Mouse (Mus musculus) embryonic fibroblast, embryonic 13.5 days (primary cell): ENCODE measurements at regions not wholly inside any gene's neighbourhood (a gene's known extent, or its start where the extent isn't known, plus 50 kb on each side); places are given as distances from the start of the nearest gene placed in this dataset.
"Not testable (repeated sequence)": the region's sequence is repeated elsewhere in the genome, so short reads cannot be mapped to it uniquely, and the experiment has no call there.

ENCODE experiments used
- H3K27ac ChIP-seq: 2 replicates; pipeline ENCODE4 v1.5.1; 2012; ENCODE audit warnings: low read length, control low read depth, inconsistent platforms; ENCODE audit not compliant: insufficient read depth
- H3K4me1 ChIP-seq: 2 replicates; pipeline ENCODE4 v1.6.1; 2011; ENCODE audit warnings: low read length; ENCODE audit not compliant: control insufficient read depth, insufficient read depth
- H3K4me3 ChIP-seq: 2 replicates; pipeline ENCODE4 v1.5.1; 2011; ENCODE audit warnings: mild to moderate bottlenecking, control low read depth, low read length; ENCODE audit not compliant: insufficient read depth
- CTCF ChIP-seq: IDR thresholded peaks from 2 replicates; pipeline ENCODE4 v1.5.1; 2011; ENCODE audit warnings: mild to moderate bottlenecking, control low read depth, low read length, moderate library complexity, borderline replicate concordance; ENCODE audit not compliant: insufficient read depth
- POLR2A ChIP-seq: IDR thresholded peaks from 2 replicates; pipeline ENCODE4 v1.6.1; 2011; ENCODE audit warnings: low read depth, mild to moderate bottlenecking, control low read depth, low read length, moderate library complexity

DNA sequence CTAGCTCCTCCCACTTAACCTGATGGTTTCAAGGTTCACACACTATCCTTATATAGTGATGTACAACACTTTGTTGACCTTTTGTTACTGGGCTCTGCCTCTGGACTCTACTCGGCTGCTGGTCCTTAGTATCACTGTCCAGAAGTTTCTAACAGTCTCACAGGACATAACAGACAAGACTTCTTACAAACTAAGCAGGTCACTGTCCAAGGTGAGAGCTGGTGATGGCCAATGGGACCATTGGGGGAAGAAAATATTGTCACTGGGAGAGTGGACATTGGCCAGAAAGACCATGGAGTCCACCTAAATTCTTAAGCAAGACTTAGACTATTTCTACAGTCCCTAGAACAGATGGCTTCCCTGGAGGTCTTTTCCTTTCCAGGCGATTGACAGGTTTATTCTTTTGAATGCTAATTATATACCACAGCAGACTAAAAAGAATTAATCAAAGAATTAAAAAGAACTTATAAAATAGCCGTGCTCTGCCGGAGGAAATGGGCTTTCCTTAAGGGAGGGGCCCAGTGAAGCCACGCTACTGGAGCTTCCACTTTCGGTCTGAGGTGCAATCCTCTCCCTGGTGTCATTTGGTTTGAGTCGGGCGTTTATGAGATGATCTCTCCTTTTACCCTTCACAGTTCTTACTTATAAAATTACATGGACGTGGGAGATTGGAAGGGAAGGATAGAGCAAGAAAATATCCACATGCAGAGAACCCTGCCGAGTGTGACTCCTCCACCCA is 94.9 kb upstream of the Ccdc122 start:
- no peak overlapping the region for H3K4me3 ChIP-seq
- H3K27ac ChIP-seq, result no peak overlapping the region
- H3K4me1 ChIP-seq, result no peaks in the 10 kb centered on the region
- TF ChIP-seq POLR2A (no peak), CTCF (no peak)

DNA sequence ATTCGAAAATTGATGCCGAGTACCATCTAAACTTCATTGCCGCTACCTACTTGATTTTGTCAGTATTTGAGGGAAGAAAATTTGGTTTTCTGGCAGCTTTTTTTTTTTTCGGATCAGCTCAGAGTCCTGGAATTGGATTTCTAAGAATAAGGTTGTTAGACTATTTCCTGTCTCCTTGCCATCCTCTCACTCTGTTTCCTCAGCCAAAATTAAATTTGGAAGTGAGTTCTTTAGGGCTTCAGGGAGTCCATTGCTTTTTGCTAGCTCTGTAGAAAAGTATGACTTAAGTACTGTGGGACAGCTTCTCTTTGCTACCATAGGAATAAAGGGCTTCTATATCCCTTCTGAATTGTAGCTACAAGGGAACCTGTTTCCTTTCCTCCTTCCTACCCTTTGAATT is 96.1 kb upstream of the Ccdc122 start:
- no peaks in the 10 kb centered on the region for H3K4me1 ChIP-seq
- TF ChIP-seq CTCF, result no peak
- no peak for TF ChIP-seq POLR2A
- no peak overlapping the region for H3K27ac ChIP-seq
- no peak overlapping the region for H3K4me3 ChIP-seq

DNA sequence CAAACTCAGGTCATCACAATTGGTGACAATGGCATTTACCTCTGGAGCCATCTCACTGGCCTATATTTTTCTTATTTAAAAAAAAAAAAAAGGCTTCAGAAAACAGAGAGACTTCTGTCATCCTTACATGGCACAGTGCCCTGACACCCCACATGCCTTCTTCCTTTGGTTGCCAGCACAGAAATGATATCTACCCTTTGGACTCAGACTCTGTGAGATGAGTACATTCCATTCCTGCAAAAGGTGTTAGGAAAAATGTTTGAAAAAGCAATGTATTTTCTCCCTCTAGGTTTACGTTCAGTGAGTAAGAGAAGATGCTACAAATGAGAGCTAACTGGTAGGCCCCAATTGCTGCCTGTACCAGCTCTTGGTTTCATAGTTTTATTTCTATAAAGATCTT is 99.9 kb upstream of the Ccdc122 start:
- H3K4me3 ChIP-seq, result no peak overlapping the region
- no peaks in the 10 kb centered on the region for H3K4me1 ChIP-seq
- H3K27ac ChIP-seq, result no peak overlapping the region
- TF ChIP-seq CTCF (no peak), POLR2A (no peak)

- not testable (repeated sequence) for H3K4me3 ChIP-seq, H3K4me1 ChIP-seq, H3K27ac ChIP-seq
Measured at GRCm38 (mm10) chr14:76936051-76936450, 100.5 kb upstream of the Ccdc122 start.

DNA sequence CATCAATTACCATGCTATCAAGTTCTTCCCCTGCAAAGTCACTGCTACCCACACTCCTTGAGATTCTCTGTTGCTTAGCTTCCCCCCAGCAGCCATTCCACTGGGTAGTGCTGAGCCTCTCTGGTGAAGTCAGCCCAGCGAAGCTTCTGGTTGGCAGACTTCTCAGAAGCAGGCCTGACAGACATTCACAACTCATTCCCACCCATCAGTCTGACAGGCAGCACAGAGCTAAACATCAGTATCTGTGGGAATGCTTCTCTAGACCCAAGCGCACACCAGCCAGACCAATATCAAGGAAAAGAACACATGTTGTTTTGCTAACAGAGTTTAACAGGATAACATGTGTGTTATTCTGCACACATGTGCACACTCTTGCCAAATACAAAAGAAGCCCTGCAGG is 101.1 kb upstream of the Ccdc122 start:
- Histone ChIP-seq H3K4me3 (no peak overlapping the region), H3K27ac (no peak overlapping the region)
- TF ChIP-seq CTCF, result no peak
- TF ChIP-seq POLR2A, result no peak

GRCm38 (mm10) chr14:76932890-76933289 is 103.7 kb upstream of the Ccdc122 start:
- Histone ChIP-seq H3K4me3 (no peak overlapping the region), H3K27ac (no peak overlapping the region), H3K4me1 (peaks cover 3% of the 10 kb centered on the region; the same call in 1 of the 2 replicates)
- TF ChIP-seq CTCF, result no peak

More for the DNA sequence above, 101.1 kb upstream of the Ccdc122 start:
- peaks cover 3% of the 10 kb centered on the region; the same call in 1 of the 2 replicates for H3K4me1 ChIP-seq

DNA sequence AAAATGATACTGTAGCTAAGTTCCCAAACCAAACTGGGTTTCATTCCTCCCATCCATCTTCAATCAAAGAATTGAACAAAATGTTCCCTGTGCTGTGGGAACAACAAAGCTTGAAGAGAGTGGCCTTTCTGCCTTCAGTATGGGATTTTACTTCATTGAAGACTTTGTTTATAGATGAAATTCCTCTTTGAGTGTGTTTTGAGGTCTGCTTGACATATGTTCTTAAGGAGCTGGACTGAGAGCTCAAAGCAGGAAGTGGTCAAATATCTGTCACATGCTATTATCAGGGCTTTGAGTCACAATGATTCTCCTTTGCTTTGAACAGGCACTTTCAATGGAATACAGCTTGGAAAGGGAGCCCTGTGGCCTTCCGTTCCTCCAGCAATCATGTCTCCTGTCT is 105.2 kb upstream of the Ccdc122 start:
- TF ChIP-seq CTCF (no peak), POLR2A (no peak)
- Histone ChIP-seq H3K4me3 (no peak overlapping the region), H3K27ac (no peak overlapping the region), H3K4me1 (peaks cover 3% of the 10 kb centered on the region; the same call in 1 of the 2 replicates)

- H3K27ac ChIP-seq, result no peak overlapping the region
- TF ChIP-seq POLR2A, result no peak
- no peak for TF ChIP-seq CTCF
- no peak overlapping the region for H3K4me3 ChIP-seq
- peaks cover 3% of the 10 kb centered on the region; the same call in 1 of the 2 replicates for H3K4me1 ChIP-seq
Measured at GRCm38 (mm10) chr14:76929562-76929961, 107.0 kb upstream of the Ccdc122 start.

DNA sequence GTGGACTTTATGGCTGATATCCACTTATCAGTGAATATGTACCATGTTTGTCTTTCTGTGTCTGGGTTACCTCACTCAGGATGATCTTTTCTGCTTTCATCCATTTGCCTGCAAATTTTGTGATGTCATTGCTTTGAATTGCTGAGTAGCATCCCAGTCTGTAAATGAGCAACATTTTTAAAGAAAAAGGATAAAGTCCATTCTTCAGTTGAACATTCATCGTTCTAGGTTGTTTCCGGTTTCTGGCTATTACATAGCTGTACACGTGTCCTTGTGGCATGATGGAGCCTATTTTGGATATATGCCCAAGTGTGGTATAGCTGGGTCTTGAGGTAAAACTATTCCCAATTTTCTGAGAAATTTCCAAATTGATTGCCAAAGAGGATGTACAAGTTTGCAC is 107.9 kb upstream of the Ccdc122 start:
- no peak overlapping the region for H3K4me3 ChIP-seq
- TF ChIP-seq POLR2A (no peak), CTCF (no peak)

GRCm38 (mm10) chr14:76927245-76927806 is 109.2 kb upstream of the Ccdc122 start:
- Histone ChIP-seq H3K27ac (no peak overlapping the region), H3K4me1 (peaks cover 3% of the 10 kb centered on the region; the same call in 1 of the 2 replicates), H3K4me3 (no peak overlapping the region)
- TF ChIP-seq POLR2A (no peak), CTCF (no peak)

More for the DNA sequence above, 107.9 kb upstream of the Ccdc122 start:
- no peak overlapping the region for H3K27ac ChIP-seq
- peaks cover 3% of the 10 kb centered on the region; the same call in 1 of the 2 replicates for H3K4me1 ChIP-seq
